Mouse (Mus musculus) T-helper 2 cell (primary cell): ENCODE measurements around the gene Letm1.

ENCODE experiments used
- in situ Hi-C: fragments of 300-600 bp; cut with MboI, MseI; formaldehyde crosslinking; loops from one replicate; pipeline ENCODE4 v1.15.1; 2025; ENCODE audit warnings: high pct_unique_total_duplicates

Gene Letm1

GRCm38 (mm10) chr5:33709037-33709436, 73.6 kb downstream of the Letm1 start:
- in situ Hi-C loops: loop anchor here (25.0 kb wide), 1 partner anchor 1422 kb away; no protein-coding TSS in a partner anchor

- in situ Hi-C loops: loop anchor here (25.0 kb wide), 1 partner anchor 1420 kb away; no protein-coding TSS in a partner anchor
Observed at GRCm38 (mm10) chr5:33707163-33707562, 75.5 kb downstream of the Letm1 start.

DNA sequence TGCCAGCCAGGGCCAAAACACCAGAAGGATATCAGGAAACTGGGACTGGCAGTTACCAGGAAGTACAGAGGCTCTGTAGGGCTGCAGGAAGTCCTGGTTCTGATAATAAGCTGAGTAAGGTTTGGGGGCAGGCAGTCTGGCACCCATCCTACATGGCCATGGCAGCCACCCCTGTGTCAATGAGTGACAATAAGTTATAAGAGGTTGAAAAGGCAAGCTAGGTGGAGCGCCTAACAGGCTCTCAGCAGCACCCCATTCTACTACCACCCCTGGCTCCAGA, 76.3 kb downstream of the Letm1 start:
- in situ Hi-C loops: loop anchor here (25.0 kb wide), 1 partner anchor 1419 kb away; no protein-coding TSS in a partner anchor

DNA sequence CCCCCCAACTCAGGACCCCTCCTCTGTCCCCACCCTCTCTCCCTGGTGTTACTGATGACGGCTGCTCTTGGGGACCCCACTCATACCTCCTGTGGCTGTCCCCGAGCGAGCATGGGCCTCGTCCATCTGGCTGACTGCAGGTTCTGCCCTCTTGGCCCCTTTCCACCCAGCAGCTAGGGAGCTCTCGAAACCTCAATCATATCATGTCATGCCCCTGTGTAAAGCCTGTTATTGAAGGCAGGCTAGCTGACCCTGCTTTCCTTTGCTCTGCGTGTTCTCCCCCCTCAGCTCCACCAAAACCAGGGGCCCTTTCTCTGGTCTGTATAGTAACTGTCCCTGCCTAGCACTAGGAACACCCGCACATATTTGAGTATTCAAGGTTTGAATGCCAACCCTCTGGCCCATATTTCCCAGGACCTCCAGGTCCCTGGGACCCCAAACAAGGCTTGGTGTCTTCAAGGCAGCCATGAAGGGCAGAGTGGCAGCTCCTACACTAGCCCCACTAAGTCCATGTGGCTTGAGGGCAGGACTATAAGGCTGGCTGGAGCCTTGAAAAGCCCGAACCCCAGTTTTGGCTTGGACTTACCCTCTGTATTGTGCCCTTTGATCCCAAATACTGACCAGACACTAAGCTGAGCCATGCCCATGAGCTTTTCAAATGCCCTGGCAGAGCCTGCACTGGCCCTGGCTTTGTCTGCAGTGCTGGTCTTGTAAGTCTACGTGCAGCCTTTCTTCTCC, 76.8 kb downstream of the Letm1 start:
- in situ Hi-C loops: loop anchor here (25.0 kb wide), 1 partner anchor 1418 kb away; no protein-coding TSS in a partner anchor

- in situ Hi-C loops: loop anchor here (25.0 kb wide), 1 partner anchor 1418 kb away; no protein-coding TSS in a partner anchor
Observed at GRCm38 (mm10) chr5:33704945-33705611, 77.5 kb downstream of the Letm1 start.

GRCm38 (mm10) chr5:33703999-33704398, 78.6 kb downstream of the Letm1 start:
- in situ Hi-C loops: loop anchor here (25.0 kb wide), 1 partner anchor 1417 kb away; no protein-coding TSS in a partner anchor

GRCm38 (mm10) chr5:33701832-33702231, 80.8 kb downstream of the Letm1 start:
- in situ Hi-C loops: loop anchor here (25.0 kb wide), 1 partner anchor 1415 kb away; no protein-coding TSS in a partner anchor

GRCm38 (mm10) chr5:33700010-33700409, 82.6 kb downstream of the Letm1 start:
- in situ Hi-C loops: loop anchor here (25.0 kb wide), 1 partner anchor 1413 kb away; no protein-coding TSS in a partner anchor

GRCm38 (mm10) chr5:33698669-33699068, 83.9 kb downstream of the Letm1 start:
- in situ Hi-C loops: no loop called here

DNA sequence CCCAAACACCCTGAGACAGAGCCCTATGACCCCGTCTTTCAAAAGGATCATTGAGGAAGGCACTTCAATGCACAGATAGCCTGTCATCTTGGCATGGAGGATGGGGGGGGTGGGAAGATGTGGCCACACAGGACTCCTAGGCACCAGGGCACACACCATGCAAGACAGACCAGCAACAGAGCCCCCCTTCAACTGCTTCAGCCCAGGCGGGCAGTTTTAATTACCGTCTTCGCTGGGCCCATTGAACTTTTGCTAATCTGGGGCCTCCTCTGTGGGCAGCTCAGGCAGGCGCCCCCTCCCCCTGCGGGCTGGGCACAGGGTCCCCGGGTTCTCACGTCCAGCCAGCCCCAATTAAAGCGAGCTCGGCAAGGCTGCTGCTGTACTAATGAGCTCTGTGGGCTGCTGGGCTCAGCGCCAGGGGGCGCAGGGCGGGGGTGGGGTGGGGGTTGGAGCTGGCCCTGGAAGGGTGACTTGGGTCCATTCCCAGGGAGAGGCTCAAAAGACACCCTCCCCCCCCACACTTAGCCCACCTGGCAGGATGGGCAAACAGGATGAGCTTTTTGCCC, 84.6 kb downstream of the Letm1 start:
- in situ Hi-C loops: no loop called here

DNA sequence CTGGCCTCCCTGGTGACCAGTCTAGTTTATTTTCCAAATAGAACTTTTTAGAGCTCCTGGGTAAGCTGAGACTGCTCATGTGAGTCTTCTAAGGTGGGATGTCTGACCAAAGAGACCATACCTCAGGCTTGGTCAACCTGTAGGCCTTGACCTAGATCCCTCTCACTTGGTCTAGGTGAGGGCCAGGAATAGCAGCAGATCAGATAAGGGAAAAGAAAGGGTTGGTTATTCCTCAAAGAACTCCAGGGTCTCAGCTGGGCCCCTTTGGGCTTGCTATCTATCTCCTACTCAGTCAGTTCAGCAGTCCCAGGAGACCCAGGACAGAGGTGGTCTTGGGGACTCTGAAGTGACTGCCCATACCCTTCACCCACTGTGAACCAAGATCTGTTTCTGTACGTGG, 85.1 kb downstream of the Letm1 start:
- in situ Hi-C loops: no loop called here

- in situ Hi-C loops: no loop called here
Observed at GRCm38 (mm10) chr5:33696430-33696829, 86.2 kb downstream of the Letm1 start.

GRCm38 (mm10) chr5:33695718-33696121, 86.9 kb downstream of the Letm1 start:
- in situ Hi-C loops: no loop called here

- in situ Hi-C loops: no loop called here
Observed at GRCm38 (mm10) chr5:33694848-33695717, 87.5 kb downstream of the Letm1 start.

DNA sequence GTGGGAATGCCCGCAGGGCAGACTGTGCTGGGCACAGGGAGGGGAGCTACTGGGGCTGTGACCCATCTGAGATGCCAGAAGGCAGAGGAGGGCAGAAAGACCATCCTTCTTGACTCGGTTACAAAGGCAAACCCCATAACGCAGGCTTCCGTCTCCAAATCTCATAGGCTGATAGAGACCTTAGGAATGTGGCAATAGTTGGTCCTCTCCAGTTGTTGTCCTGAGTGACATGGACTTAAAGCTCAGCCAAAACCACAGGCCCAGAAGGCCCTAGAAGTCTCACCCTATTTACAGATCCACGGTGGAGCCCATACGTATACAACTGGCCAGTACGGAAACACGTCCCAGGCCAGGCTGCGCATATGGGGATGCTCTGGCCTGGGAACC, 88.2 kb downstream of the Letm1 start:
- in situ Hi-C loops: no loop called here

DNA sequence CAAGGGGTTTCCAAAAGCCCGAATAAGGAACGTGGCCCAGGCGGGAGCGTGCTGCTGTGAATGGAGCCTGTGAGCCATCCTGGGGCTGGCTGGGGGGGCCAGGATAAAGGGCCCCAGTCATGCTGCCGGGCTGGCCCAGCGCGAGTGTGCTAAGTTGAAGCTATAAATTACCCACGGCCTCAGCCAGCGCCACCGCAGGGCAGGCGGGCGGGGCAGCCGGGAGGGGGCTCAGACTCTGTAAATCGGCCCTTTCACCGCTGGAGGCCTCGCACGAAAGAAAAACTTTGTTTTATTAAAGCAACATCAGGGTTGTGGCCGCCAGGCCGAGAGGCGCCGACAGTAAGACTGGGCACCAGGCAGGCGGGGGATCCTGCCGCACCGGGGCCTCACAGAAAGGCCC, 90.2 kb downstream of the Letm1 start:
- in situ Hi-C loops: no loop called here

GRCm38 (mm10) chr5:33689852-33690645, 92.6 kb downstream of the Letm1 start:
- in situ Hi-C loops: no loop called here
